Mouse (Mus musculus): ENCODE data around the gene Med29. TPM values are rescaled to one million over a fixed set of nuclear protein-coding genes. Genes with fewer than 3 reads are reported as not detected.

The Med29 gene
- polyA plus RNA-seq, 1 experiment from 2014 or later = 54.5 TPM

DNA sequence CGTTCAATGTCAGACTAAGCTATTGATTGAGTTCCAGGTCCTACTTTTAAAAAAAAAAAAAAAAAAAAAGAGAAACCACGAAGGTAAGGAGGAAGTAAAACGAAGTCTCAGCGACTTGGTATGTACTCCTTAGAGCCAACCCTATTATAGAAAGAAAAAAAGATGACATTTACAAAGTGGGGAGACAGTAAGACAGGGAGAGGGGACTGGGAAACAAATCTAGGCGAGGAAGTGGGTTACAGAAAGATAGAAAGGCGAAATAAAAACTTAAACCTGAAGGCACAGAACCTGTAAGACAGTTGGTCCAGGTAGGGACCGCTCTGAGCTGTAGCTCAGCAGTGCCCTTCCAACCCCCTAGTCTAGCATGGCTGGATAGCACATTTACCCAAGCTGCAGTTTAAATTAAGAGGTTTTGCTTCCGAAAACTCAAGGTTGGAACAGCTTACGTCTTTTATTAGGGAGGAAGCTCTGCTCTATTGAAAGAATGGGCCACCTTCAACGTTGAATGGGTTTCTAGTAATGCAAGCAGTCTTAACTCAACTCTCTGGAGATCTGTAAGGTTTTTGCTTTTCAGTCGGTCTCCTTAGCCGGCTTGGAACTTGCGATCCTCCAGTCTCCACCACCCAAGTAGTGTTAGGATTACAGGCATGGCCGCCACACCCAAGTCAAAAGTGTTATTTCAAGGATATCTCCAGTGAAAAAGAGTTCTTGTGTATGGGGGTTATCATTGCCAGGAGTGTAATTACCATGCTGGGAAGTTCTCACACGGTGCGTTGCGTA is 12.1 kb downstream of the Med29 start, which contains the start of gene Zfp36:
Zfp36 (minus strand) TSS at position 17 of the 780 bp plus-strand sequence.
- Histone ChIP-seq H3K27ac (ENCODE audit: low read depth, low read length) (peak within 1 kb of the TSS; percentile 99), H3K36me3 (ENCODE audit: control insufficient read depth, insufficient read depth, low read length) (peaks cover 7% of the 10 kb centered on the region; the same call in 1 of the 2 replicates), H3K4me3 (ENCODE audit: low read length) (peak within 1 kb of the TSS; percentile 79), H3K27me3 (ENCODE audit: control insufficient read depth, insufficient read depth, low read length) (no peaks in the 10 kb centered on the region), H3K4me1 (ENCODE audit: control insufficient read depth, insufficient read depth, low read length) (peaks cover 49% of the 10 kb centered on the region), H3K9ac (ENCODE audit: low read depth, low read length) (peak within 1 kb of the TSS; percentile 83), H3K9me3 (ENCODE audit: control insufficient read depth, low read length) (no peaks in the 10 kb centered on the region), H3K4me2 (replicated peaks; ENCODE audit: low read depth, low read length) (peak within 1 kb of the TSS; percentile 77)
- WGBS = 52% methylated on average over 17 of the region's 17 CpGs
- ATAC-seq (ENCODE audit: low FRiP score, low TSS enrichment) = no peak

DNA sequence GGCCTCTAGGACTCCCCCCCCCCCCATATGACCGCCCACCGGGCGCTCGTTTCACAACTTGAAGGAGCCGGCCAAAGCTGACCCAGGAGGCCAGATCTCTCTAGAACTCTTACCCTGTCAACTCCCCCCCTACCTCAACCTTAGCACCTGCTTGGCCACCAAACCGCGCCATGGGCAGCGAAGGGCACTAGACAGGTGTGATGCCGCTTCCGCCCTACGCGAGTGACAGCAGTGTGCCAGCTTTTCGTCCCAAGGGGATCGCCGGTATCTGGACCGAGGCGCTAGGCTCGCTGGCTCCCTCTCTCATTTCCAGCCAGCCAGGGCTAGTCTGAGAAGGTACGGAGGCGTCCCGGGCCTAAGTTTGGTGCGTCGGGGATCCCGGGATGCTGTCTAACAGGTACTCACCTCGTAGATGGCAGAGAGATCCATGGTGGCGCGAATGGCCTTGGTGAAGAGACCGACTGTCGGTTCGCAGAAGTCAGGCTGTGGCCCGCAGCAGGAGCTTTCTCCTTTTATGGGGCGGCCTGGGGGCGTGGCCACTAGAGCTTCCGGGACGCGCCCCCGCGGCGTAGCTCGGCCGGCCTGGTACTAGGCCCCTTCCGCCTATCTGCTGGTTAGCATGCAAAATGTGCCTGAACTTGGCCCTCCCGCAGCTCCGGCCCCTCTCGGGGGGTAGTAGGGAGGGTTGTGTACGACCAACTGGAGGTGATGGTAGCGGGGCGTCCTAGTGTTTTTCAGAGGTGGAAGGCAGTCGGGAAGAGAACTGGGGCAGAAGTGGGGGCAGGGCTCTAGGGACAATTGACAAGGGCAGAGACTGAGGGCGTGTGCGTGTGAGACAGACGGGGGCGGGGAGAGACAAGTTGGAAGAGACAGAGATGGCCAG is 13.5 kb downstream of the Med29 start:
- under 1% methylated on average over 53 of the region's 53 CpGs for WGBS

DNA sequence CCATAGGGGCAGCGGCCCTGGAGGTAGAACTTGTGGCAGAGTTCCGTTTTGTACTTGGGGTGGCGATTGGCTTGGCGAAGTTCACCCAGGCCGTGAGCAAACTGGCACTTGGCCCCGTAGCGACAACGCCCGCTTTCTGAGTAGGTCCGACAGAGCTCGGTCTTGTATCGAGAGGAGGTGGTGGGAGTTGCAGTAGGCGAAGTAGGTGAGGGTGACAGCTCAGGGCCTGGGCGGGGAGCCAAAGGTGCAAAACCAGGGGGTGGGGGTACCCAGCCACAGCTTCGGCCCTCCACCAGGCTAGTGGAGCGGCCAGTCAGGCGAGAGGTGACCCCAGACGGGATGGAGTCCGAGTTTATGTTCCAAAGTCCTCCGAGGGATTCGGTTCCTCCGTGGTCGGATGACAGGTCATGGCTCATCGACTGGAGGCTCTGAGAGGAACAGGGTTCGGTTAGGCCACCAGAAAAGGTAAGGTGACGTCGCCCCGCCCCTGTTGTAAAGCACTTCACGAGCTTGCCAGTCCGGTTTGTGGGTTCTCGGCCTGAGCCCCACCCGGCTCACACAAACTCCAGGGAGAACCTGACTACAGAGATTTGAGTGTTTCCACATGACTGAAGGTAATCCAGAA is 14.3 kb downstream of the Med29 start:
- peak overlapping the region; percentile 83 for H3K9ac ChIP-seq (ENCODE audit: low read depth, low read length)
- peak overlapping the region; percentile 77 for H3K4me2 ChIP-seq (replicated peaks; ENCODE audit: low read depth, low read length)
- 13% methylated on average over 32 of the region's 32 CpGs for WGBS
- peak overlapping the region; percentile 79 for H3K4me3 ChIP-seq (ENCODE audit: low read length)
- H3K9me3 ChIP-seq (ENCODE audit: control insufficient read depth, low read length) = no peaks in the 10 kb centered on the region
- peaks cover 7% of the 10 kb centered on the region; the same call in 1 of the 2 replicates for H3K36me3 ChIP-seq (ENCODE audit: control insufficient read depth, insufficient read depth, low read length)
- H3K4me1 ChIP-seq (ENCODE audit: control insufficient read depth, insufficient read depth, low read length) = peaks cover 46% of the 10 kb centered on the region
- peak overlapping the region; percentile 96 for H3K27ac ChIP-seq (ENCODE audit: low read depth, low read length)
- ATAC-seq (ENCODE audit: low FRiP score, low TSS enrichment) = no peak
- H3K27me3 ChIP-seq (ENCODE audit: control insufficient read depth, insufficient read depth, low read length) = no peaks in the 10 kb centered on the region

More for the DNA sequence above, 13.5 kb downstream of the Med29 start:
- H3K4me1 ChIP-seq (ENCODE audit: control insufficient read depth, insufficient read depth, low read length) = peaks cover 49% of the 10 kb centered on the region
- peak overlapping the region; percentile 83 for H3K9ac ChIP-seq (ENCODE audit: low read depth, low read length)
- peak overlapping the region; percentile 96 for H3K27ac ChIP-seq (ENCODE audit: low read depth, low read length)
- peak overlapping the region; percentile 79 for H3K4me3 ChIP-seq (ENCODE audit: low read length)
- H3K4me2 ChIP-seq (replicated peaks; ENCODE audit: low read depth, low read length) = peak overlapping the region; percentile 77
- ATAC-seq (ENCODE audit: low FRiP score, low TSS enrichment) = peak; percentile 38
- no peaks in the 10 kb centered on the region for H3K9me3 ChIP-seq (ENCODE audit: control insufficient read depth, low read length)
- peaks cover 7% of the 10 kb centered on the region; the same call in 1 of the 2 replicates for H3K36me3 ChIP-seq (ENCODE audit: control insufficient read depth, insufficient read depth, low read length)
- H3K27me3 ChIP-seq (ENCODE audit: control insufficient read depth, insufficient read depth, low read length) = no peaks in the 10 kb centered on the region

DNA sequence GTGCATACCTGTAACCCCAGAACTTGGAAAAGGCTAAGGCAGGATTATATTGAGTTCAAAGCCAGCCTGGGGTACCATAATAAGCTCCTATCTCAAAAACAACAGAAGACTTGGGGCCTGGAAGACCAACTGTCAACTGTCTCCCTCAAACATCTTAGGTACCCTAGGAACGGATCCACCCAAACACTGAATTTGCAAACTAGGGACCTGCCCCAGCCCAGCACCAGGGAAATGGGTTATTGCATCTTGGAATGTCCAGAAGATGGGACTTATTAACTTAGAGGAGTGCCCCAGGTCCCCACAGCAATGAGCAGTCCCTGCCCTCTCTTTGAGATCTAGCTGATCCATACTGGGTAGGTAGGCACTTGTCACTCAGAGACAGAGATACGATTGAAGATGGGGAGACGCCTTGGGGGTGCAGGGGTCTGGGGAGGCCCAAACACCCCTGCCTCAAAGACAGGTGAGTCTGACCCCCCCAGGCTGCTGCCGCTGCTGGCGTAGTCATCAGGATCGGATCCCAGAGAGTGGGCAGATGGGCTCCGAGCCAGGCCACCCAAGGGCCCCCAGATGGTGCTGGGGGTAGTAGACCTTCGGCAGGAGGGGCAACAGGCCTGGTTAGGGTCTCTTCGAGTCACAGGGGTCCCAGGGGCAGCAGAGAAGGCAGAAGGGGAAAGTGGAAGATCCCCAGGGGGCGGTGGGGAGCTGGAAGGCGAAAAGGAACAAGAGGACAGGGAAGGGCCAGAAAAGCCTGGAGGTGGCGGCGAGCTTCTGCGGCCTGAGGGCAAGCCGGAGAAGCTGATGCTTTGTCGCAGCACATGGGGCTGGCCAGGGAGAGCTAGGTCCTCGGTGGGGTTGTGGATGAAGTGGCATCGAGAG is 15.1 kb downstream of the Med29 start:
- Histone ChIP-seq H3K36me3 (ENCODE audit: control insufficient read depth, insufficient read depth, low read length) (peaks cover 7% of the 10 kb centered on the region; the same call in 1 of the 2 replicates), H3K4me1 (ENCODE audit: control insufficient read depth, insufficient read depth, low read length) (peaks cover 39% of the 10 kb centered on the region)

DNA sequence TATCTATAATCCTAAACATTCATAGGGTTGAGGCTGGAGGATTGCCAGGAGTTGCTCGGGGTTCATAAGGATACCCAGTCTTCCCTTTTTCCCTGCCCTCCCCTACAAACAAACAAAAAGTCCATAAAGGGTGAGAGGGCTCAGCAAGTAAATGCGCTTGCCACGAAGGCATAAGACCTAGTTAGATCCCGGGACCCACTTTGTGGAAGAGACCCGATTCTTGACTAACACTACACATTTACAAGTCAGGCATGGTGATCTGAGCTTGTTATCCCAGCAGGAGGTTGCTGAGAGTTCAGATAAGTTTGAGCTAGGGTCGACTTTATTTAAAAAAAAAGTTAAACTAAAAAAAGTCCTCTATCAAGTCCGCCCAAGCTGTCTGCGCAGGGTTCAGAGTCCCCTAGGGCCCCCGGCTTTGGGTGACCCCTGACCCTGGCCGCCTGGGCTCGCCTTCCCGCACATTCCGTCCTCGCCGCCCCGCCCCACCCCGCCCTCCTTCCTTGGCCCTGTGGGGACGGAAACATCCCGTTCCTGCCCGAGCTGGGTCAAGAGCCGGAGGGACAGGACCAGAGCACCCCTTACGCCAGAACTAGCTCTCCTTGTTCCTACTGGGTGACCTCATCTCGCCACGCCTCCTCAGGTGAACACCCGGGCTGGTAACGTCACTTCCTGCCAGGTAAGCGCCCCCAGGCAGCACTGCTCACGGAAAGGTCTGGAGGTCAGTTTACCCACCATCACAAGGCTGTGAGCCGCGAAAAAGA is 16.3 kb downstream of the Med29 start:
- Histone ChIP-seq H3K27me3 (ENCODE audit: control insufficient read depth, insufficient read depth, low read length) (no peaks in the 10 kb centered on the region), H3K36me3 (ENCODE audit: control insufficient read depth, insufficient read depth, low read length) (peaks cover 7% of the 10 kb centered on the region; the same call in 1 of the 2 replicates), H3K4me1 (ENCODE audit: control insufficient read depth, insufficient read depth, low read length) (peaks cover 28% of the 10 kb centered on the region), H3K9me3 (ENCODE audit: control insufficient read depth, low read length) (no peaks in the 10 kb centered on the region), H3K9ac (ENCODE audit: low read depth, low read length) (peak overlapping the region; percentile 68), H3K27ac (ENCODE audit: low read depth, low read length) (peak overlapping the region; percentile 98), H3K4me3 (ENCODE audit: low read length) (peak overlapping the region; percentile 37), H3K4me2 (replicated peaks; ENCODE audit: low read depth, low read length) (peak overlapping the region; percentile 77)
- no peak for ATAC-seq (ENCODE audit: low FRiP score, low TSS enrichment)
- WGBS = 2% methylated on average over 30 of the region's 30 CpGs

More for the DNA sequence above, 15.1 kb downstream of the Med29 start:
- Histone ChIP-seq H3K9ac (ENCODE audit: low read depth, low read length) (peak overlapping the region; percentile 83), H3K4me2 (replicated peaks; ENCODE audit: low read depth, low read length) (peak overlapping the region; percentile 77), H3K9me3 (ENCODE audit: control insufficient read depth, low read length) (no peaks in the 10 kb centered on the region), H3K27me3 (ENCODE audit: control insufficient read depth, insufficient read depth, low read length) (no peaks in the 10 kb centered on the region), H3K4me3 (ENCODE audit: low read length) (peak overlapping the region; percentile 79), H3K27ac (ENCODE audit: low read depth, low read length) (peak overlapping the region; percentile 96)
- ATAC-seq (ENCODE audit: low FRiP score, low TSS enrichment) = no peak
- WGBS = 59% methylated on average over 18 of the region's 18 CpGs

DNA sequence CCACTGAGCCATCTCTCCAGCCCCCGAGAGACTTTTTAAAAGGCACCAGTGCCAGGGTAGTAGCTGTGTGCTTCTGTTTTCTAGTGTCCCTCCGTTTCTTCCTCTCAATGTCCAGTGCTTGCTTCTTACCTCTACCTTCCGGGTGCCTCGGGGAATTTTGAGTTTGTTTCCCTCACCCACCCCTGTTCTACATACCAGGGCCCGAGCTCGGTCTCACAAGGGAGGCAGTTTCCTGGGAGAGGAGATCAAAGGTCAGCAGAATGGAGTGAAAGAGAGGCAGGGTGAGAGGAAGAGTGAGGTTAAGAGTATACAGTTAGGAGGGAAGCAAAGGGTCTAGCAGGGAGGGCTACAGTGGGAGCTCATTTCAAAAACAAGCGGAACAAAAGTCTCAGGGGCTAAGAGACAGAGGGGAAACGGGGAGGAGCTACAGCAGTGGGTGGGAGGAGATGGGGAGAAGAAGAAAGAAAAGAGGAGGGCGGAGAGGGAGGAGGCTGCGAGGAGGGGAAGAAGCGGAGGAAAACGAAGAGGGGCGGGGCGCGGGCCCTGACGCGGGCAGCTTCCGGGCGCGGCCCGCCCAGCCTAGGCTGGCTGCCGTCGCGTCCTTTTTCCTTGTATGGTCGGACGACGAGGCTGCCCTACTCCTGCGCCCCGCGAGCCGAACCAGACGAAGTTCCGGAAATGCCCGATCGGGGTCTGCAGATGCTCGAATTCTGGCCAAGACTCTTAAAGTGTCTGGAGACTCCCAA is 17.2 kb downstream of the Med29 start:
- H3K9me3 ChIP-seq (ENCODE audit: control insufficient read depth, low read length) = no peaks in the 10 kb centered on the region
- H3K27me3 ChIP-seq (ENCODE audit: control insufficient read depth, insufficient read depth, low read length) = no peaks in the 10 kb centered on the region
- peaks cover 27% of the 10 kb centered on the region for H3K4me1 ChIP-seq (ENCODE audit: control insufficient read depth, insufficient read depth, low read length)
- WGBS = under 1% methylated on average over 36 of the region's 36 CpGs
- peak overlapping the region; percentile 37 for H3K4me3 ChIP-seq (ENCODE audit: low read length)
- peaks cover 8% of the 10 kb centered on the region; the same call in 1 of the 2 replicates for H3K36me3 ChIP-seq (ENCODE audit: control insufficient read depth, insufficient read depth, low read length)
- H3K9ac ChIP-seq (ENCODE audit: low read depth, low read length) = peak overlapping the region; percentile 68
- H3K4me2 ChIP-seq (replicated peaks; ENCODE audit: low read depth, low read length) = peak overlapping the region; percentile 77
- peak; percentile 41 for ATAC-seq (ENCODE audit: low FRiP score, low TSS enrichment)
- peak overlapping the region; percentile 98 for H3K27ac ChIP-seq (ENCODE audit: low read depth, low read length)

DNA sequence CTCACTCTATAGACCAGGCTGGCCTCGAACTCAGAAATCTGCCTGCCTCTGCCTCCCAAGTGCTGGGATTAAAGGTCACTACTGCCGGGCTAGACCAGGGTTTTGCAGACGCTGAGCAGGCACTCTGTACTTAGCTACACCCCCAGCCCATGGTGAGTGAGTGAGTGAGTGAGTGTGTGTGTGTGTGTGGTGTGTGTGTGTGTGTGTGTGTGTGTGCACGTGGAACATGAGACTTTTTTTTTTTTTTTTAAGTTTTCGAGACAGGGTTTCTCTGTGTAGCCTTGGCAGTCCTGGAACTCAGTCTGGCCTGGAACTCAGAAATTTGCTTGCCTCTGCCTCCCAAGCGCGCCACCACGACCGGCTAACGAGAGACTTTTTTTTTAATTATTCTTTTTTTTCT is 17.9 kb downstream of the Med29 start:
- H3K36me3 ChIP-seq (ENCODE audit: control insufficient read depth, insufficient read depth, low read length) = peaks cover 15% of the 10 kb centered on the region
- no peak for ATAC-seq (ENCODE audit: low FRiP score, low TSS enrichment)
- H3K27ac ChIP-seq (ENCODE audit: low read depth, low read length) = peak overlapping the region; percentile 98
- no peaks in the 10 kb centered on the region for H3K9me3 ChIP-seq (ENCODE audit: control insufficient read depth, low read length)
- H3K9ac ChIP-seq (ENCODE audit: low read depth, low read length) = no peak overlapping the region
- H3K4me3 ChIP-seq (ENCODE audit: low read length) = no peak overlapping the region; the same call in 1 of the 2 replicates
- H3K4me1 ChIP-seq (ENCODE audit: control insufficient read depth, insufficient read depth, low read length) = peaks cover 32% of the 10 kb centered on the region
- peak overlapping the region; percentile 77 for H3K4me2 ChIP-seq (replicated peaks; ENCODE audit: low read depth, low read length)
- no peaks in the 10 kb centered on the region for H3K27me3 ChIP-seq (ENCODE audit: control insufficient read depth, insufficient read depth, low read length)
- WGBS = 74% methylated on average over 10 of the region's 10 CpGs

Data from kidney, embryonic 14.5 days (tissue).